Mouse (Mus musculus): ENCODE data around the gene Prtg. TPM values are rescaled to one million over a fixed set of nuclear protein-coding genes. Genes with fewer than 3 reads are reported as not detected.
A peak's percentile ranks its signal among the peaks of the same experiment; 100 is the strongest.

Prtg gene
- total and polyA plus RNA-seq, 2 experiments from 2014 or later: 0.32 to 0.93 TPM

DNA sequence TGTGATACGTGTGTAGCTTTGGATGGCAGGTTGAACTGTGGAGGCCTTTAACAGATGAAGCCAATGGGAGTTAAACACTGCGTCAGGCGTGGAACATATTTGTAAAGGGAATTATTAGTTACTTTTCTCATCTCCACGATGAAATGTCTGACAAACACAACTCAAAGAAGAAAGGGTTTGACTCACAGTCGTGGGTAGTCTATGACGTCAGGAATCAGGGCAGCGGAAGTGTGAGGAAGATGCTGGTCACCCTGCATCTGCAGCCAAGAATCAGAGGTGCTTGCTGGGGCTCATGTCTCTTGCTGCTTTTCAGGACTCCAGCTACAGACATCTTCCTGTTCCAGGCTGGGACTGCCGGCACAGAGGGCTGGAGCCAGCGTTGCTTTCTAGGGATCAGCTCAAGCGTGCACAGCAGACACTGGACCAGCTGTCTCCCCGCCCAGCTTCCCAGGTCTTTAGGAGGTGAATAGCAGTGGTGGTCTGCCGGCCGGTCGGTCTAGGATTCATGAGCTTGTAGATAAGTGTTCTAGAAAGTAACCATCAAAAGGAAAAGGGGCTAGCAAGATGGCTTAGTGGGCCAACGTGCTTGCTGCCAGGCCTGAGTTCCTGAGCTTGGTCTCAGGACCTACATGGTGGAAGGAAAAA lies 32.8 kb downstream of the Prtg start:
- ATAC-seq (ENCODE audit: low FRiP score) (no peak), DNase-seq (ENCODE audit: low spot score) (no peak)
- no peak overlapping the region for H3K4me2 ChIP-seq (ENCODE audit: low read depth, low read length, poor library complexity, severe bottlenecking)
- no peak overlapping the region for H3K4me3 ChIP-seq (ENCODE audit: low read depth, low read length)
- H3K36me3 ChIP-seq (ENCODE audit: insufficient read depth, low read length): no peaks in the 10 kb centered on the region
- no peak overlapping the region for H3K27ac ChIP-seq (ENCODE audit: low read depth, low read length)
- H3K9ac ChIP-seq (replicated peaks; ENCODE audit: low read length, poor library complexity, severe bottlenecking): no peak overlapping the region
- no peaks in the 10 kb centered on the region for H3K9me3 ChIP-seq (ENCODE audit: low read length)
- no peaks in the 10 kb centered on the region for H3K4me1 ChIP-seq (ENCODE audit: insufficient read depth, low read length)
- 84% methylated on average over 15 of the region's 15 CpGs for WGBS
- no peaks in the 10 kb centered on the region for H3K27me3 ChIP-seq (ENCODE audit: insufficient read depth, low read length)
- no peak for TF ChIP-seq CTCF (IDR thresholded peaks at IDR 0.05)

- Histone ChIP-seq H3K27ac (ENCODE audit: low read depth, low read length) (no peak overlapping the region), H3K9me3 (ENCODE audit: low read length) (no peaks in the 10 kb centered on the region), H3K4me3 (ENCODE audit: low read depth, low read length) (no peak overlapping the region), H3K4me1 (ENCODE audit: insufficient read depth, low read length) (no peaks in the 10 kb centered on the region), H3K36me3 (ENCODE audit: insufficient read depth, low read length) (no peaks in the 10 kb centered on the region), H3K9ac (replicated peaks; ENCODE audit: low read length, poor library complexity, severe bottlenecking) (no peak overlapping the region), H3K4me2 (ENCODE audit: low read depth, low read length, poor library complexity, severe bottlenecking) (no peak overlapping the region), H3K27me3 (ENCODE audit: insufficient read depth, low read length) (no peaks in the 10 kb centered on the region)
- ATAC-seq (ENCODE audit: low FRiP score): no peak
- DNase-seq (ENCODE audit: low spot score): no peak
- TF ChIP-seq CTCF (IDR thresholded peaks at IDR 0.05): no peak
- 92% methylated on average over 5 of the region's 5 CpGs for WGBS
Measured at GRCm38 (mm10) chr9:72844496-72844895, 37.8 kb downstream of the Prtg start.

DNA sequence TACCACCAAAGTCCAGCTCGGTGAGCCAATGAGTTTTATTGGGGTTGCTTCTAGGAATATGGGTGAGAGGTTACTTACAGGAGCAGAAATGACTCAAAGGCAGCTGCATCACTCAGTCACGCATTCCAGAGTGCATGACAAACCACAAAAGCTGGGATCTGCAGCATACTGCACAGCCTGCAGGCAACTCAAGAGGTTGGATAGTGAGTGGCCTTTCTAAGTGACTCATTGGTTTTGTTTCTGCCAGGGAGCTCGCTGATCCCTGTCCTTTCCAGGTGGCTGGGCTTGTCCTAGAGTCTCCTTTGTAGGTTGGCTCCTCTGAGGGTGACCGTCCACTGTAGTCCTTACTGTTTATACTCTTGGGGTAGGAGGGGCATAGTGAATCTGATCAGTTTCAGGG lies 39.5 kb downstream of the Prtg start:
- no peak for DNase-seq (ENCODE audit: low spot score)
- Histone ChIP-seq H3K36me3 (ENCODE audit: insufficient read depth, low read length) (no peaks in the 10 kb centered on the region), H3K4me2 (ENCODE audit: low read depth, low read length, poor library complexity, severe bottlenecking) (no peak overlapping the region), H3K27ac (ENCODE audit: low read depth, low read length) (no peak overlapping the region), H3K4me3 (ENCODE audit: low read depth, low read length) (no peak overlapping the region), H3K4me1 (ENCODE audit: insufficient read depth, low read length) (no peaks in the 10 kb centered on the region), H3K27me3 (ENCODE audit: insufficient read depth, low read length) (no peaks in the 10 kb centered on the region), H3K9me3 (ENCODE audit: low read length) (no peaks in the 10 kb centered on the region), H3K9ac (replicated peaks; ENCODE audit: low read length, poor library complexity, severe bottlenecking) (no peak overlapping the region)
- ATAC-seq (ENCODE audit: low FRiP score): no peak
- TF ChIP-seq CTCF (IDR thresholded peaks at IDR 0.05): no peak
- WGBS: 90% methylated on average over 4 of the region's 4 CpGs

DNA sequence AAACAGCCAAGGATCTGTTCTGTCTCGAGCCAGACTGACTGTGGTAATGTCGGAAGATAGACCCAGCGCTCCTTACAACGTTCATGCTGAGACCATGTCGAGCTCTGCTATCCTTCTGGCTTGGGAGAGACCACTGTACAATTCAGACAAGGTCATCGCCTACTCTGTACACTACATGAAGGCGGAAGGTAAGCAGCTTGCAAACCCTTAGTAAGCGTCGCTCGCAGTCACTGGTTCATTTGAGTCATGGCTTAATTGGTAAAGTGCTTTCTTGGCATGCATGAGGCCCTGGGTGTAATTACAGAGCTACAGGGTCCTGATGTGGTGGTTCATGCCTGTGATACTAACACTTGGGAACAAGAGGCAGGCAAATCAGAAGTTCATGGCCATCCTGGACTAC lies 44.9 kb downstream of the Prtg start:
- H3K4me3 ChIP-seq (ENCODE audit: low read depth, low read length): no peak overlapping the region
- H3K4me1 ChIP-seq (ENCODE audit: insufficient read depth, low read length): no peaks in the 10 kb centered on the region
- H3K9ac ChIP-seq (replicated peaks; ENCODE audit: low read length, poor library complexity, severe bottlenecking): no peak overlapping the region
- 96% methylated on average over 10 of the region's 10 CpGs for WGBS
- ATAC-seq (ENCODE audit: low FRiP score): no peak
- TF ChIP-seq CTCF (IDR thresholded peaks at IDR 0.05): no peak
- no peak overlapping the region for H3K27ac ChIP-seq (ENCODE audit: low read depth, low read length)
- DNase-seq (ENCODE audit: low spot score): no peak
- no peak overlapping the region for H3K4me2 ChIP-seq (ENCODE audit: low read depth, low read length, poor library complexity, severe bottlenecking)
- H3K9me3 ChIP-seq (ENCODE audit: low read length): no peaks in the 10 kb centered on the region
- H3K36me3 ChIP-seq (ENCODE audit: insufficient read depth, low read length): no peaks in the 10 kb centered on the region
- no peaks in the 10 kb centered on the region for H3K27me3 ChIP-seq (ENCODE audit: insufficient read depth, low read length)

GRCm38 (mm10) chr9:72851979-72852378 lies 45.3 kb downstream of the Prtg start:
- no peak for TF ChIP-seq CTCF (IDR thresholded peaks at IDR 0.05)
- no peak overlapping the region for H3K4me3 ChIP-seq (ENCODE audit: low read depth, low read length)
- H3K4me2 ChIP-seq (ENCODE audit: low read depth, low read length, poor library complexity, severe bottlenecking): no peak overlapping the region
- no peak overlapping the region for H3K9ac ChIP-seq (replicated peaks; ENCODE audit: low read length, poor library complexity, severe bottlenecking)
- H3K9me3 ChIP-seq (ENCODE audit: low read length): no peaks in the 10 kb centered on the region
- WGBS: 93% methylated on average over 5 of the region's 5 CpGs
- H3K27ac ChIP-seq (ENCODE audit: low read depth, low read length): no peak overlapping the region
- ATAC-seq (ENCODE audit: low FRiP score) (no peak), DNase-seq (ENCODE audit: low spot score) (no peak)
- no peaks in the 10 kb centered on the region for H3K36me3 ChIP-seq (ENCODE audit: insufficient read depth, low read length)
- H3K27me3 ChIP-seq (ENCODE audit: insufficient read depth, low read length): no peaks in the 10 kb centered on the region
- H3K4me1 ChIP-seq (ENCODE audit: insufficient read depth, low read length): no peaks in the 10 kb centered on the region

GRCm38 (mm10) chr9:72853681-72854190 lies 47.1 kb downstream of the Prtg start:
- ATAC-seq (ENCODE audit: low FRiP score): no peak
- WGBS: 18% methylated on average over 13 of the region's 13 CpGs
- Histone ChIP-seq H3K4me2 (ENCODE audit: low read depth, low read length, poor library complexity, severe bottlenecking) (peak overlapping the region; percentile 19), H3K4me3 (ENCODE audit: low read depth, low read length) (no peak overlapping the region), H3K27ac (ENCODE audit: low read depth, low read length) (no peak overlapping the region), H3K4me1 (ENCODE audit: insufficient read depth, low read length) (no peaks in the 10 kb centered on the region), H3K9ac (replicated peaks; ENCODE audit: low read length, poor library complexity, severe bottlenecking) (no peak overlapping the region), H3K36me3 (ENCODE audit: insufficient read depth, low read length) (no peaks in the 10 kb centered on the region), H3K9me3 (ENCODE audit: low read length) (no peaks in the 10 kb centered on the region), H3K27me3 (ENCODE audit: insufficient read depth, low read length) (no peaks in the 10 kb centered on the region)
- peak; percentile 33 for DNase-seq (ENCODE audit: low spot score)
- TF ChIP-seq CTCF (IDR thresholded peaks at IDR 0.05): no peak

All from midbrain, postnatal 0 days (tissue).